Mouse (Mus musculus) cerebellum, adult 2 months (tissue): ENCODE measurements around the gene 2410004P03Rik. TPM values are rescaled to one million over a fixed set of nuclear protein-coding genes. Genes with fewer than 3 reads are reported as not detected.

Source experiments
- DNase-seq, 2 experiments: peaks; one replicate each; pipeline ENCODE4 v3.0.0; 2021
- H3K27ac ChIP-seq: fragments of 200-500 bp; 2 replicates; pipeline ENCODE4 v1.5.1; 2012; ENCODE audit warnings: low read length, control low read depth, inconsistent platforms; ENCODE audit not compliant: insufficient read depth
- H3K27me3 ChIP-seq: fragments of 200-500 bp; 2 replicates; pipeline ENCODE4 v1.6.1; 2012; ENCODE audit warnings: inconsistent platforms, mild to moderate bottlenecking, low read length, moderate library complexity; ENCODE audit not compliant: control insufficient read depth, insufficient read depth
- H3K4me1 ChIP-seq: fragments of 200-500 bp; 2 replicates; pipeline ENCODE4 v1.6.1; 2011; ENCODE audit warnings: low read length; ENCODE audit not compliant: control insufficient read depth, insufficient read depth
- H3K4me3 ChIP-seq: fragments of 200-500 bp; replicated peaks from 2 replicates; pipeline ENCODE3; 2011; ENCODE audit warnings: mild to moderate bottlenecking, low read depth, low read length, control low read depth; ENCODE audit not compliant: insufficient read depth
- CTCF ChIP-seq: fragments of 200-500 bp; IDR thresholded peaks from 2 replicates; pipeline ENCODE4 v1.5.1; 2011; ENCODE audit warnings: low read depth, mild to moderate bottlenecking, control low read depth, low read length, moderate library complexity, borderline replicate concordance; ENCODE audit not compliant: insufficient read depth
- POLR2A ChIP-seq: fragments of 200-500 bp; IDR thresholded peaks from 2 replicates; pipeline ENCODE4 v1.6.1; 2011; ENCODE audit warnings: low read length, control low read depth, borderline replicate concordance; ENCODE audit not compliant: insufficient read depth
- WGBS: fragments of 180-500 bp; shearing (Covaris S2); methylation state at CpG from one replicate; pipeline ENCODE4 v1.1.7; 2018; 5-methylcytosine and 5-hydroxymethylcytosine counted together
- polyA plus RNA-seq: library from polyadenylated mRNA; depleted of rRNA; stranded (reverse); fragments of >200 nt; gene quantifications from 2 replicates; pipeline ENCODE4 v1.2.3, GENCODE M21; 2012; rRNA removed

Gene 2410004P03Rik
- polyA plus RNA-seq, 1 experiment: 0.90 TPM

DNA sequence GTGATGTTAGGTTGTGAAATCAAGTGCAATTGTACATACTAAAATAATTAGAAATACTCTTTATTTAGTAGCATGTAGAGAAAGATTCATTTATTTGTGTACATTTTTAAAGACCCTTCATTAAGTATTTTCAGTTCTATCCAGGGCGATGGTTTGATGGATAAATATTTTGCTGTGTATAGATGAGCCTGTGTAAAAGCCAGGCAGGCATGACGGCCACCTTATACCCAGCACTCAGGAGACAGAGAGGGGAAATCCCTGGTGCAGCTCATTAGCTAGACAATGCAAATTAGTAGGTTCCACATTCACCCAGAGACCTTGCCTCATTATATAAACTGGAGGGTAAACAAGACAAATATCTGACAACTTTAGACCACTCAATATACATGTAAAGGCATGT, 48.2 kb downstream of the 2410004P03Rik start:
- no peaks in the 10 kb centered on the region for H3K27me3 ChIP-seq
- whole genome bisulfite sequencing: 76% methylated on average over 2 of the region's 2 CpGs
- TF ChIP-seq CTCF (no peak), POLR2A (no peak)
- DNase-seq: no peak
- no peak overlapping the region for H3K4me3 ChIP-seq
- H3K27ac ChIP-seq: no peak overlapping the region
- no peaks in the 10 kb centered on the region for H3K4me1 ChIP-seq

DNA sequence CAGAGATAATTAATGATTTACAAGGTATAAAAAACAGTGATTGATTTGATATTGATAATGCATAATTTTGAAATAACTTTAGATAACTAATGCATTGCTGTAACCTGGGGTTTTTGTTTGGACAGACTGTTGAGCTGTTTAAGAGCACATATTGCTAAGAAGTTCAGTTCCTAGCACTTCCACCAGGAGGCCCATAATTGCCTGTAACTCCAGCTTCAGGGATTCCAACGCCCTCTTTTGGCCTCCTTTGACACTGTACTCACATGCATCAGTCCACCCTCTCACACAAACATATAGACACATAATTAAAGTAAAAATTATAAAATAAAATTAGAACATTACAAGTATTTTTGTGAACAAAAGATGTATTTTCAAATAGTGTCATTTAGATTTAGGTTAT, 52.7 kb downstream of the 2410004P03Rik start:
- H3K27me3 ChIP-seq: no peaks in the 10 kb centered on the region
- WGBS: 65% methylated on average over 1 of the region's 1 CpGs
- H3K4me3 ChIP-seq: no peak overlapping the region
- peak; percentile 14; the same call in 1 of the 2 replicates for TF ChIP-seq CTCF
- TF ChIP-seq POLR2A: no peak
- DNase-seq: no peak
- H3K4me1 ChIP-seq: no peaks in the 10 kb centered on the region
- no peak overlapping the region for H3K27ac ChIP-seq

Other genes with a start within 250 kb of the 2410004P03Rik start
- 1.1 and 1.4 TPM in 2 replicates for gene Greb1, start 210.8 kb downstream of the 2410004P03Rik start, polyA plus RNA-seq
- gene E2f6, start 200.8 kb downstream of the 2410004P03Rik start, polyA plus RNA-seq: 54.6 and 62.2 TPM in 2 replicates
- 37.5 and 39.1 TPM in 2 replicates for gene Rock2, start 116.8 kb downstream of the 2410004P03Rik start, polyA plus RNA-seq
- gene Pqlc3, start 11.3 kb downstream of the 2410004P03Rik start, polyA plus RNA-seq: 0.62 and 1.4 TPM in 2 replicates
- 1.7 and 1.8 TPM in 2 replicates for gene Kcnf1, start 165.2 kb upstream of the 2410004P03Rik start, polyA plus RNA-seq